In the genomic region with DNA sequence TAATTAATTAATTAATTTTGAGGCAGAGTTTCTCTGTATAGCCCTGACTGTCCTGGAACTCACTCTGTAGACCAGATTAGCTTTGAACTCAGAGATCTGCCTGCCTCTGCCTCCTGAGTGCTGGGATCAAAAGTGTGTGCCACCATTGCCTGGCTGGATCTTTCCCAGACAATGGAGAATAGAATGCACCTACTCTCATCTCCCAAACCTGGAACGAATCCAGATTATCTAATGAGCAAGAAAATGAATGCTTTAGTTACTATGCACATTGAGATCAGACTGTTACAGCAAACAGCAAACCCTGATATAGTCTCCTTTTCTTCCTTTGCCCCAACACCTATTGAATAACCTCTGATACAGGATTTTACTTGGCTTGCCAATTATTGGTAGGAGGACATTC, we compare ENCODE assay signal across 9 mouse cellular contexts. TPM values are rescaled to one million over a fixed set of nuclear protein-coding genes. Genes with fewer than 3 reads are reported as not detected.
DNase-seq lines count a peak whose midpoint lies in the region.
"Had no signal": no experiment of that assay in that cellular context is flagged by ENCODE, and none has a peak within 500 bp of the region (broad histone marks: within the 10 kb centered on the region; RNA-seq: fewer than 3 reads in every experiment).

No protein-coding gene starts in this region.

- peak; percentile 52 for DNase-seq in cerebellum, adult 9-10 months
- no peak for DNase-seq in cerebellum, adult 11 months
- DNase-seq in heart, adult 11 months = peak; percentile 81
- no peak for DNase-seq in heart, adult 18-20 months
- peak; percentile 0 for DNase-seq in layer of hippocampus, adult 9-11 months
- DNase-seq in layer of hippocampus, adult 18-20 months (ENCODE audit: low spot score in 2 of 2) = no peak
- DNase-seq: adrenal gland, adult 8-10 months; B cell, adult 2 months had no signal

RNA-seq across cellular contexts. Expression of gene Rapgef4, which starts 23.1 kb away (rescaled TPM):
- total RNA-seq in heart, adult 18-20 months (2021) = 10 to 100 TPM; 26.4 to 29.1 TPM
- 100 to 1,000 TPM; 389 to 433 TPM for total RNA-seq in layer of hippocampus, adult 18-20 months (2021)
- total RNA-seq: MEL had no signal

Comparison
In these comparisons a context has a peak if more than half of its experiments do, and no peak if none do; other contexts are left out.
1. DNase-seq: peak in cerebellum, adult 9-10 months (single experiment), heart, adult 11 months (single experiment) and layer of hippocampus, adult 9-11 months (single experiment); none in cerebellum, adult 11 months (single experiment), heart, adult 18-20 months (0 of 2) and layer of hippocampus, adult 18-20 months (0 of 2).
2. RNA of gene Rapgef4, which starts 23.1 kb away (total RNA-seq): 389 to 433 TPM in layer of hippocampus, adult 18-20 months; 26.4 to 29.1 TPM in heart, adult 18-20 months; every median in the first group is over 10 times any median in the second.